Mouse (Mus musculus): Measurements from ENCODE around the gene Ttc6.

Gene Ttc6

GRCm38 (mm10) chr12:57672414-57672813, 108.5 kb downstream of the Ttc6 start:
- no peak for DNase-seq

- DNase-seq: no peak
Observed at GRCm38 (mm10) chr12:57684967-57685423, 121.1 kb downstream of the Ttc6 start.

DNA sequence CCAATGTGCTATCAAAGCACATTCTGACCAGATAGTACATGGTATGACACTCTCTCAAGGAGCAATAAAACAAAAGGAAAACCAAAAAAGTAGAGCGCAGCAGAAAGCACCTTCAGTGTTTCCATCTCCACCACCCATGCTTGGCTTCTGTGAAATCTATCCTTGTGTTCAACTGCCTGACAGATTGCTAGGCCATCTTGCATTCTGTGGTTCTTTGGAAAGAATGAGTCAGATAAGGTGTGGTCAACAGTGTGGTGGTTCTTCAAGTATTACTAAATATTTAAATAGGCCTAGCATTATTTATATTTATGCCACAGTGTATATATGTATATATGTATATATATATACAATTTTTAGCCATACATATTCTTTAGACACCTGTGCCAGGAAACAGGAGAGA, 146.1 kb downstream of the Ttc6 start:
- no peak for DNase-seq

- DNase-seq: no peak
Observed at GRCm38 (mm10) chr12:57764720-57765119, 200.8 kb downstream of the Ttc6 start.

- DNase-seq: no peak
Observed at GRCm38 (mm10) chr12:57776290-57776997, 212.5 kb downstream of the Ttc6 start.

DNA sequence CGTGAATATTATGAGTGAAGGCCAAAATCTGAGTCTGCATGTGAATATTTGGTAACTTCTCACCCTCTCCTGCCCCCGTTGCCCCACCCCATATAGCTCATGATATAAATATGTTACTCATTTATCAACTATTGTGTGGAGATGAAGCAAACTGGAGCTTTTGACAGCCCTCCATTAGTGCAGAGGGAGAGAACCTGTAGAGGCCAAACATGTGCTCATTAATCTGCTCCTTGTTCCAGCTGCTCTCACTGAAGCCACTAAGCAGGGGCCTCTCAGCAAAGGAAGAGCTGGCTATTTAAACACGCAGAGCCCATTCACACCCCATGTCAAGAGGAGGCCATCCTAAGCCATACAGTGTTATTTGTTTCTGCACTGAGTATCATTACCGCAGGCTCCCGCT, 218.0 kb downstream of the Ttc6 start:
- no peak for DNase-seq

- peak in 1 of 2 experiments; percentile 2 for DNase-seq
Observed at GRCm38 (mm10) chr12:57787471-57787870, 223.6 kb downstream of the Ttc6 start.

Data from cerebellum, adult 18-20 months (tissue).